Mouse (Mus musculus) left cerebral cortex, postnatal 25 days (tissue): ENCODE measurements around the gene Ybey. TPM values are rescaled to one million over a fixed set of nuclear protein-coding genes. Genes with fewer than 3 reads are reported as not detected.

ENCODE experiments used
- DNase-seq, 2 experiments: peaks; one replicate each; pipeline ENCODE4 v3.0.0; 2022; ENCODE audit warnings: low spot score in 2 of 2, mixed read lengths in 1 of 2
- intact Hi-C: fragments of 180-260 bp; cut with DNase I; formaldehyde crosslinking; loops from one replicate; pipeline ENCODE4 v1.15.1; 2025
- total RNA-seq, 2 experiments: library from RNA; stranded (reverse); gene quantifications; 2 replicates each; pipeline ENCODE4 v1.2.3; 2021

The Ybey gene
- total RNA-seq = 1 to 10 TPM; 3.8 to 4.4 TPM

- intact Hi-C loops = loop anchor here (1.0 to 5.0 kb wide), 2 partner anchors 26 to 259 kb away; partner anchors contain the start of genes Col6a1 and Pcnt
- DNase-seq = peak; percentile 89 to 94
Observed at GRCm38 (mm10) chr10:76468203-76469162, at the start of gene Ybey, which contains the start of gene Mcm3ap. TSS of gene Ybey (minus strand) at chr10:76469114. TSS of gene Mcm3ap (plus strand) at chr10:76468927.

- DNase-seq = peak; percentile 27 to 47
- intact Hi-C loops = no loop called here
Observed at GRCm38 (mm10) chr10:76512965-76513583, 44.2 kb upstream of the Ybey start.

GRCm38 (mm10) chr10:76505865-76506264 is 37.0 kb upstream of the Ybey start:
- DNase-seq = no peak
- intact Hi-C loops = no loop called here

GRCm38 (mm10) chr10:76504271-76504943 is 35.5 kb upstream of the Ybey start:
- DNase-seq = no peak
- intact Hi-C loops = no loop called here

- intact Hi-C loops = no loop called here
- DNase-seq = no peak
Observed at GRCm38 (mm10) chr10:76497522-76497921, 28.6 kb upstream of the Ybey start.

- peak in 1 of 2 experiments; percentile 26 for DNase-seq
- intact Hi-C loops = no loop called here
Observed at GRCm38 (mm10) chr10:76496366-76496765, 27.5 kb upstream of the Ybey start.

GRCm38 (mm10) chr10:76495501-76495900 is 26.6 kb upstream of the Ybey start:
- no peak for DNase-seq
- intact Hi-C loops = no loop called here

GRCm38 (mm10) chr10:76493527-76493926 is 24.6 kb upstream of the Ybey start:
- intact Hi-C loops = no loop called here
- DNase-seq = peak in 1 of 2 experiments; percentile 21

GRCm38 (mm10) chr10:76489205-76489604 is 20.3 kb upstream of the Ybey start:
- intact Hi-C loops = no loop called here
- no peak for DNase-seq

- intact Hi-C loops = no loop called here
Observed at GRCm38 (mm10) chr10:76488265-76488664, 19.4 kb upstream of the Ybey start.

GRCm38 (mm10) chr10:76486302-76486701 is 17.4 kb upstream of the Ybey start:
- intact Hi-C loops = loop anchor here (2.0 kb wide), 1 partner anchor 22 kb away; no protein-coding TSS in a partner anchor
- no peak for DNase-seq

More at GRCm38 (mm10) chr10:76488265-76488664, 19.4 kb upstream of the Ybey start:
- DNase-seq = no peak

- intact Hi-C loops = no loop called here
- no peak for DNase-seq
Observed at GRCm38 (mm10) chr10:76481480-76481879, 12.6 kb upstream of the Ybey start.

GRCm38 (mm10) chr10:76480851-76481250 is 11.9 kb upstream of the Ybey start:
- intact Hi-C loops = no loop called here
- DNase-seq = no peak

- no peak for DNase-seq
- intact Hi-C loops = no loop called here
Observed at GRCm38 (mm10) chr10:76473759-76474158, 4.8 kb upstream of the Ybey start.

- DNase-seq = no peak
- intact Hi-C loops = no loop called here
Observed at GRCm38 (mm10) chr10:76462721-76463120, 6.2 kb downstream of the Ybey start.

GRCm38 (mm10) chr10:76462312-76462711 is 6.6 kb downstream of the Ybey start:
- intact Hi-C loops = no loop called here
- DNase-seq = peak; percentile 23 to 59

- no peak for DNase-seq
- intact Hi-C loops = no loop called here
Observed at GRCm38 (mm10) chr10:76461255-76461654, 7.7 kb downstream of the Ybey start.

GRCm38 (mm10) chr10:76455289-76455688 is 13.6 kb downstream of the Ybey start:
- intact Hi-C loops = no loop called here
- DNase-seq = peak; percentile 34 to 68

- DNase-seq = no peak
- intact Hi-C loops = no loop called here
Observed at GRCm38 (mm10) chr10:76448851-76449250, 20.1 kb downstream of the Ybey start, which contains the start of gene 2610028H24Rik. TSS of gene 2610028H24Rik (plus strand) at chr10:76449081.
